Mouse (Mus musculus): ENCODE measurements around the gene Cd300a. TPM values are rescaled to one million over a fixed set of nuclear protein-coding genes. Genes with fewer than 3 reads are reported as not detected.
A peak's percentile ranks its signal among the peaks of the same experiment; 100 is the strongest.

Gene Cd300a
- polyA plus RNA-seq (2015; fragmentation: Nextera tagmentation; extraction: Ambion mirVana), result 0.82 and 2.2 TPM in 2 replicates

DNA sequence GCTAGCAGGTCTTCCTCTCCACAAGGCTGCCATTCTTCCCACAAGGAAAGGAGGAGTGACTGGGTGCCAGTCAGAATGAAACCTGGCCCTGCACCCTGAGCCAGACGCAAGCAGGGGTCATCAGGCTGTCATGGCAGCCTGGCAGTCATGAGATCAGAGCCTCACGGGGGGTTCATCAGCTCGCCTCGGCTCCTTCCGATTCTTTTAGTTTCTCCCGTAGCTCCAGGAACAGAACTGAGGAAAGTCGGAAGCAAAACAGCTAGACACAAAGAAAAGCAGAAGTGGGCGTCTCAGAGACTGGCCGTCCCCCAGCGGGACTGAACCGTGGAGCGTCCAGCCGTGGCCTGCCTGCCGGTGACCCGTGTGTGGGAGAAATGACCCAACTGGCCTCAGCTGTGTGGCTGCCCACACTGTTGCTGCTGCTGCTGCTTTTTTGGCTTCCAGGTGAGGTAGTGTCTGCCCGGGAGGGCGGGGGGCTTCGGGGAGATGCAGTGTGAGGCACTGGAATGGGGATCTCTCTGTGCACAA is at the start of gene Cd300a:
TSS of gene Cd300a (plus strand) at position 51 of the 528 bp plus-strand sequence.
- no peaks in the 10 kb centered on the region for H3K36me3 ChIP-seq
- 72% methylated on average over 18 of the region's 18 CpGs for WGBS
- no peak within 1 kb of the TSS for H3K4me3 ChIP-seq
- H3K4me1 ChIP-seq (replicated peaks), result 0 out of 2 replicates have a peak, but pooled peaks cover under 1% of the 10 kb centered on the region
- ATAC-seq (replicated peaks; ENCODE audit: insufficient number of reproducible peaks, insufficient read depth, low FRiP score, low read depth), result no peak
- no peak within 1 kb of the TSS for H3K9ac ChIP-seq
- no peak within 1 kb of the TSS for H3K4me2 ChIP-seq
- H3K27me3 ChIP-seq, result no peaks in the 10 kb centered on the region
- no peaks in the 10 kb centered on the region for H3K9me3 ChIP-seq (replicated peaks)
- H3K27ac ChIP-seq, result no peak within 1 kb of the TSS

DNA sequence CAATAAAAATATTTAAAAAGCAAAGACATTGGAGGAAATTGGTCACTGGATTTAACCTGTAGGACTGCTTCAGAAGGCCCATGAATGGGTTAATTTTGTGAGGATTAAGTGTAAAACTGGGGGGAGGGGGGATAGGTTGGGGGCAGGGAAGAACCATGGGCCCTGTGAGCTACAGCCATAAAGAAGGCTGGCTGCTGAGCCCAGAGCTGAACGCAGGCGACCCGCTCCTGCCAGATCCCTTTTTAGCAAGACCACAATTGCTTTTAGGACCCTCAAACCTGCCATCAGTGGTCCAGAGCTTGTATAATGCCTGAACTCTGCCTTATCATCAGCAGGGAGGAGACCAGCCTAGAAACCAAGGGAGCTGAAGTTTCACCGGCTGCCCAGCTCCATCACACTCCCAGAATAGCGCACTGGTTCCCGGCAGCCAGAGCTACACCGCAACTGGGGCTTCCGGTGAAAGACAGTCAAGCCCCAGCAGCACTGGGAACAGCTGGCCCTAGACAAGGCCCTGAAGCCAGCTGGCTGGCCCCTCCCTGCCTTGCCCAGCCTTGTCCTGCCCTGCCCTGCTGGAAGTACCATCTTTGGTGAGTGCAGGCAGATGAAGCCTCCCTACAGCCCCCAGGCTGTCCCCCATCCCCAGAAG is 45.9 kb upstream of the Cd300a start:
- Histone ChIP-seq H3K36me3 (no peaks in the 10 kb centered on the region), H3K27ac (peak overlapping the region; percentile 80), H3K27me3 (0 out of 2 replicates have a peak, but pooled peaks cover 2% of the 10 kb centered on the region), H3K4me1 (replicated peaks) (peaks cover 18% of the 10 kb centered on the region), H3K4me2 (0 out of 2 replicates have a peak overlapping the region, but pooled peaks have one; percentile 33), H3K9ac (no peak overlapping the region), H3K9me3 (replicated peaks) (no peaks in the 10 kb centered on the region), H3K4me3 (no peak overlapping the region)
- 6% methylated on average over 8 of the region's 8 CpGs for WGBS
- peak; percentile 86 for ATAC-seq (replicated peaks; ENCODE audit: insufficient number of reproducible peaks, insufficient read depth, low FRiP score, low read depth)

- Histone ChIP-seq H3K4me1 (replicated peaks) (peaks cover 18% of the 10 kb centered on the region), H3K9me3 (replicated peaks) (no peaks in the 10 kb centered on the region), H3K36me3 (no peaks in the 10 kb centered on the region), H3K9ac (no peak overlapping the region), H3K27ac (peak overlapping the region; percentile 80), H3K27me3 (peaks cover 9% of the 10 kb centered on the region; the same call in 1 of the 2 replicates), H3K4me3 (no peak overlapping the region), H3K4me2 (no peak overlapping the region)
- ATAC-seq (replicated peaks; ENCODE audit: insufficient number of reproducible peaks, insufficient read depth, low FRiP score, low read depth), result no peak
- WGBS, result 74% methylated on average over 7 of the region's 7 CpGs
Measured at GRCm38 (mm10) chr11:114844464-114845220, 45.2 kb upstream of the Cd300a start.

DNA sequence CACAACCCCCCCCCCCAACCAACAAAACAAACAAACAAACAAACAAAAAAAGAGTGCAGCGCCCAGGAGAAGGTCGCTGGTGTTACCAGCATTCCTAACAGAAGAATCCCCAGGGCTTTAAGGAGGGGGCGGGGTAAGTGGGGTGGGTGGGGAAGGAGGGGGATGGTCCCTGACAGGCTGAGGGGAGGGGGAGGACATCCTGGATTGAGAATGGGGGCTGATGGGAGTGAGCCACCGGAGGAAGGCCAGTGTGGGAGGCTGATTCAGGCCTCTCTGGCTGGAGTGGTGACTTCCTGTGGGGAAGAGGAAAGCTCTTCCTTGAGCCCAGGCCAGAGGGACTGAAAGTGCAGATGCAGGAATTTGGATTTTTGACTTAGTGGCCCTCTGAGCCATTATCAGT is 43.5 kb upstream of the Cd300a start:
- Histone ChIP-seq H3K4me2 (no peak overlapping the region), H3K9me3 (replicated peaks) (no peaks in the 10 kb centered on the region), H3K27me3 (peaks cover 10% of the 10 kb centered on the region; the same call in 1 of the 2 replicates), H3K27ac (no peak overlapping the region), H3K4me1 (replicated peaks) (peaks cover 32% of the 10 kb centered on the region), H3K36me3 (no peaks in the 10 kb centered on the region), H3K4me3 (no peak overlapping the region), H3K9ac (no peak overlapping the region)
- ATAC-seq (replicated peaks; ENCODE audit: insufficient number of reproducible peaks, insufficient read depth, low FRiP score, low read depth), result no peak
- 62% methylated on average over 4 of the region's 4 CpGs for WGBS

- 88% methylated on average over 5 of the region's 5 CpGs for WGBS
- no peak overlapping the region for H3K27ac ChIP-seq
Measured at GRCm38 (mm10) chr11:114847008-114847407, 42.8 kb upstream of the Cd300a start.

GRCm38 (mm10) chr11:114849572-114849971 is 40.3 kb upstream of the Cd300a start:
- WGBS, result 30% methylated on average over 2 of the region's 2 CpGs
- H3K4me2 ChIP-seq, result no peak overlapping the region

More at GRCm38 (mm10) chr11:114847008-114847407, 42.8 kb upstream of the Cd300a start:
- Histone ChIP-seq H3K27me3 (peaks cover 10% of the 10 kb centered on the region; the same call in 1 of the 2 replicates), H3K36me3 (no peaks in the 10 kb centered on the region), H3K4me2 (no peak overlapping the region), H3K4me1 (replicated peaks) (peaks cover 34% of the 10 kb centered on the region), H3K9ac (no peak overlapping the region), H3K4me3 (no peak overlapping the region), H3K9me3 (replicated peaks) (no peaks in the 10 kb centered on the region)
- no peak for ATAC-seq (replicated peaks; ENCODE audit: insufficient number of reproducible peaks, insufficient read depth, low FRiP score, low read depth)

DNA sequence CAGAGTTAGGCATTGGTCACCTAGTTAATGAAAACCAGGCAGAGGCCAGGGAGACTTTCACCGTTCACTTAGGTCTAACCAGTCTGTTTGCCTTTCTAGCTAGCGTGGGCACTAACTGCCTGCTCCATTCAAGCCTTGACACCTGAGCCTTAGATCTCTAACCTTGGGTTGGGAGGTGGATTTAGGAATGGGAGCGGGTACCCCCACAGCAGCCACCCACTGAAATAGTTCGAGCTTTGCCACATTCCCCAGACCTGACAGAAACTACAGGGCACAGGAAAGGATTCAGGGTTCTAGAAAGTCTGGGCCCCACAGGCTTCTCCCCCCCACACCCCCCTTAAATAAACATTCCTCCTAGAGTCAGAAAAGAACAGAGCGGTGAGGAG is 39.8 kb upstream of the Cd300a start:
- H3K4me2 ChIP-seq, result peak overlapping the region; percentile 99
- peaks cover 32% of the 10 kb centered on the region for H3K4me1 ChIP-seq (replicated peaks)
- H3K4me3 ChIP-seq, result peak overlapping the region; percentile 81
- ATAC-seq (replicated peaks; ENCODE audit: insufficient number of reproducible peaks, insufficient read depth, low FRiP score, low read depth), result no peak
- peaks cover 10% of the 10 kb centered on the region; the same call in 1 of the 2 replicates for H3K27me3 ChIP-seq
- no peak overlapping the region for H3K9ac ChIP-seq
- no peak overlapping the region for H3K27ac ChIP-seq
- 46% methylated on average over 5 of the region's 5 CpGs for WGBS
- no peaks in the 10 kb centered on the region for H3K36me3 ChIP-seq
- H3K9me3 ChIP-seq (replicated peaks), result no peaks in the 10 kb centered on the region

More at GRCm38 (mm10) chr11:114849572-114849971, 40.3 kb upstream of the Cd300a start:
- H3K27me3 ChIP-seq, result peaks cover 10% of the 10 kb centered on the region; the same call in 1 of the 2 replicates
- H3K4me3 ChIP-seq, result no peak overlapping the region
- H3K27ac ChIP-seq, result no peak overlapping the region
- no peaks in the 10 kb centered on the region for H3K36me3 ChIP-seq
- ATAC-seq (replicated peaks; ENCODE audit: insufficient number of reproducible peaks, insufficient read depth, low FRiP score, low read depth), result no peak
- H3K9ac ChIP-seq, result no peak overlapping the region
- H3K4me1 ChIP-seq (replicated peaks), result peaks cover 33% of the 10 kb centered on the region
- H3K9me3 ChIP-seq (replicated peaks), result no peaks in the 10 kb centered on the region

DNA sequence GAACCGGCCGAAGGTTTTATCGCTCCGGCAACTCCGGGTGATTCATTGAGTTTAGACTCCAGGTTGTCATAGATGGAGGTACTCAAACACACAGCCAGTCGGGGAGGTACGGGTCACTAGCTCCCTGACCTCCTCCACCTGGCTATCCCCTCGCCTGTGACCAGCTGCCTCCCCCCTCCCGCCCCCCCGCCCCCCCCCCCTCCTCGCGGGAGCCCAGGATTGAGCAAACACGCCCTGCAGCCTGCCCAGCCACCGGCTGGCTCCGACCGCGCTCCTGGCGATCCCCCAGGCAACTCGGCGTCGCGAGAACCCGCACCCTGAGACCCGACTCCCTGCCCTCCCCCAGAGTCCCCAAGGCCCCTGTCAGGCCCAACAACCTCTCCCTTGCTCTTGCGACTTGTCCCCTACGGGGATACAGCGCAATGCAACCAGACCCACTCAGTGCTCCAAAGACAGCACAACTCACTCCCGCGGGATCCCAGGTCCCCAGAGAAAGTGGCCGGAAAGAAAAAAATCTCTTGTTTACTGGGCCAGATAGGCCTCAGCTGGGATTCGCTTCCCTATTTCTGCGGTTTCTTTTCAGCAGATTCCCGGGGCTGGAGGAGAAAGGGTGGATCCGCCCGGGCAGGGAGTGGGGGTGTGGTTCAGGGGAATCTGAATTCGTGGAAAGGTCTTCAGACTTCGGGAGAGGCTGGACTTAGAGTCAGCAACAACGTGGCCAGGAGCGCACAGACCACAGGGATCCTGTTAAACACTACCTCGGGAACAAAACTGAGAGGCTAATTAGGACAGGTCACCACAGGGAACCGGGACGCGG is 39.2 kb upstream of the Cd300a start, which contains the start of gene Gprc5c:
TSS of gene Gprc5c (plus strand) at position 701 of the 817 bp plus-strand sequence.
- Histone ChIP-seq H3K9ac (peak within 1 kb of the TSS; percentile 76), H3K9me3 (replicated peaks) (no peaks in the 10 kb centered on the region), H3K4me1 (replicated peaks) (peaks cover 32% of the 10 kb centered on the region), H3K27me3 (peaks cover 10% of the 10 kb centered on the region; the same call in 1 of the 2 replicates), H3K4me3 (peak within 1 kb of the TSS; percentile 81), H3K27ac (peak within 1 kb of the TSS; percentile 81), H3K36me3 (no peaks in the 10 kb centered on the region), H3K4me2 (peak within 1 kb of the TSS; percentile 99)
- peak; percentile 32; the same call in 1 of the 2 replicates for ATAC-seq (replicated peaks; ENCODE audit: insufficient number of reproducible peaks, insufficient read depth, low FRiP score, low read depth)
- 1% methylated on average over 39 of the region's 43 CpGs for WGBS

DNA sequence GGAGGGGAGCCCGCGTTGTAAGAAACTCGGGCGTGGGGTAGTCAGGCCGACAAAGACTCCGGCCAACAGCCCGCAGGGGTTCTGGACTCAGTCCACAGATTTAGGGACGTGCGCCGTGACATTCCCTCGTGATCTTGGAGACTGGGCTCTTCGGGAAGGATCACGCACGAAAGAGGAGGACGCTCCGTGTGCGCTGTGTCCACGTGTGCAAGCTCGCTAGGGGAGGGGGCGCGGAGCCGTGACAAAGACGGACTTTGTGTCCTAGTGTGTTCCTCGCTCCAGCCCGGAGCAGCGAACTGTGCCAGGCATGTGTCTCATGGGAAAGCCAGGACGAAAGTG is 38.6 kb upstream of the Cd300a start:
- under 1% methylated on average over 27 of the region's 27 CpGs for WGBS
- Histone ChIP-seq H3K4me3 (peak overlapping the region; percentile 81), H3K27ac (peak overlapping the region; percentile 81), H3K9ac (peak overlapping the region; percentile 76), H3K36me3 (no peaks in the 10 kb centered on the region), H3K27me3 (peaks cover 10% of the 10 kb centered on the region; the same call in 1 of the 2 replicates), H3K4me1 (replicated peaks) (peaks cover 32% of the 10 kb centered on the region), H3K9me3 (replicated peaks) (no peaks in the 10 kb centered on the region), H3K4me2 (peak overlapping the region; percentile 99)
- 0 out of 2 replicates have a peak, but pooled peaks have one; percentile 7 for ATAC-seq (replicated peaks; ENCODE audit: insufficient number of reproducible peaks, insufficient read depth, low FRiP score, low read depth)

DNA sequence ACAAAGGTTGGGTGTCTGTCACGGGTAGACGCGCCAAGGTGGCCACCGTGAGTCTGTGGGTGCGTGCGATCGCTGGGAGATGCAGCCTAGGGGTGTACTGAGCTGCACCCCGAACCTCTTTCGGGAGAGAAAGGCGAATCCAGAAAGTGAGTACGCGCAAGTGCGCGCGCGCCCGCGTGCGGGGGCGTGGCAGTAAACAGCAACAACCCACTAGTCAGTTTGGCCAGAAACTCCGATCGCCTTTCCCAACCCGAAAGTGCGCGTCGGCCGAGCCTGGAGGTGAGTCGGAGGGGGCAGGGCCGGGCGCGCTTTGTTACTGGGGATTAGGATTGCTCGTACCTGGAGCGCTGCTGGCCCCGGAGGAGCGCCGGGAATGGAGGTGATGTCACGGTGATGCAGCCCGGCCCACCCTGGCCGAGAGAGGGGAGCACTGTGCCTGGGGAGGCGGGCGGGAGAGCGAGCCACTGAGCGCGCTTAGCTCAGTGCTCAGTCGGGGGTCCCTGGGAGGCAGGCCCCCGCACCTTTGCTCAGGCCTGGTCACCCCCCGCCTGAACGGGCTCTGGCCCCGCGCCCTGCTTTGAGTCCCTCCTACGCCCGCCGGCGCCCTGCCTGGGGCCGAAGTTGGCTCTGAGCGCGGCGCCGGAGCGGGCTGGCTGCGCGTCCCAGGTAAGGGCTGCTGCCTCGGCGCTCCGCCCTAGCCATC is 38.1 kb upstream of the Cd300a start:
- whole genome bisulfite sequencing, result under 1% methylated on average over 63 of the region's 65 CpGs
- Histone ChIP-seq H3K27ac (peak overlapping the region; percentile 81), H3K9me3 (replicated peaks) (no peaks in the 10 kb centered on the region), H3K4me3 (peak overlapping the region; percentile 81), H3K4me2 (peak overlapping the region; percentile 99), H3K9ac (peak overlapping the region; percentile 76), H3K4me1 (replicated peaks) (peaks cover 29% of the 10 kb centered on the region), H3K27me3 (peaks cover 10% of the 10 kb centered on the region; the same call in 1 of the 2 replicates), H3K36me3 (no peaks in the 10 kb centered on the region)
- ATAC-seq (replicated peaks; ENCODE audit: insufficient number of reproducible peaks, insufficient read depth, low FRiP score, low read depth), result peak; percentile 56
